Mouse (Mus musculus): Measurements from ENCODE around the gene Noct.

DNA sequence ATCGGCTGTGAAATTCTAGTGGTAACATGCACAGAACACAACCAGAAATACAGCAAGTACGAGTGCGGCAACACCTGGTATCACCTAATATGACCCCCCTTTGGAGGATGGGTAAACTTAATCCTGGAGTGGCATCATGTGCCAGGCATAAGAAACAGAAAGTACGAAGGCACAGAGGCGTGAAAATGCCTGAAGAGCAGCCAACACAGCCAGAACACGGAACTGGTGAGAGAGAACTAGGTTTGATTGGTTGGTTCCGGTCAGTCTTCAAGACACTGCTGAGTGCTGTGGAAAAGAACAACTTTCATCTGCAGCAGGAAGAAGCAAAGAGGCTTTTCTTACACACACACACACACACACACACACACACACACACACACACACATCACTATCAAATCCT is 38.8 kb upstream of the Noct start:
- TF ChIP-seq CTCF (IDR thresholded peaks at IDR 0.05; ENCODE audit: extremely low read depth, insufficient read depth, insufficient read length, insufficient replicate concordance) (no peak), POLR2A (IDR thresholded peaks at IDR 0.05; ENCODE audit: low read depth, low read length) (no peak)
